Mouse (Mus musculus): Measurements from ENCODE around the gene Srgap3.

- TF ChIP-seq CTCF (conservative IDR thresholded peaks at IDR 0.05; ENCODE audit: low read length) = no peak
- no peak for TF ChIP-seq POU5F1 (IDR thresholded peaks at IDR 0.05; ENCODE audit: borderline replicate concordance, low read length)
These were observed 110.4 kb downstream of the Srgap3 start for GRCm38 (mm10) chr6:112836712-112837111.

Measured in E14TG2a.4 (cell line).